Mouse (Mus musculus) limb, embryonic 11.5 days (tissue): ENCODE data around the gene Myh9. TPM values are rescaled to one million over a fixed set of nuclear protein-coding genes. Genes with fewer than 3 reads are reported as not detected.

Experiments used
- ATAC-seq: fragments of 200-750 bp; cut with Nextera tagmentation; 2 replicates; pipeline ENCODE4 v1.8.0; 2017; ENCODE audit warnings: low read depth; ENCODE audit not compliant: insufficient number of reproducible peaks, low FRiP score, low TSS enrichment
- DNase-seq: peaks from one replicate; pipeline ENCODE4 v3.0.0-alpha.2; 2015; ENCODE audit warnings: low spot score
- H3K27ac ChIP-seq: fragments of 300-500 bp; sonication (generic); replicated peaks from 2 replicates; pipeline ENCODE4 v1.5.1; 2014; ENCODE audit warnings: low read depth, mild to moderate bottlenecking, low read length
- H3K27me3 ChIP-seq: fragments of 300-500 bp; sonication (generic); 2 replicates; pipeline ENCODE4 v1.6.1; 2014; ENCODE audit warnings: mild to moderate bottlenecking, low read length, mixed read lengths; ENCODE audit not compliant: control insufficient read depth, insufficient read depth
- H3K36me3 ChIP-seq: fragments of 300-500 bp; sonication (generic); 2 replicates; pipeline ENCODE4 v1.6.1; 2014; ENCODE audit warnings: mild to moderate bottlenecking, low read length, moderate library complexity, mixed read lengths; ENCODE audit not compliant: control insufficient read depth, insufficient read depth
- H3K4me1 ChIP-seq: fragments of 300-500 bp; sonication (generic); 2 replicates; pipeline ENCODE4 v1.6.1; 2014; ENCODE audit warnings: low read length, mixed read lengths; ENCODE audit not compliant: control insufficient read depth, insufficient read depth
- H3K4me2 ChIP-seq: fragments of 300-500 bp; sonication (generic); 2 replicates; pipeline ENCODE4 v1.6.1; 2014; ENCODE audit warnings: low read depth, mild to moderate bottlenecking, moderate library complexity; ENCODE audit not compliant: severe bottlenecking
- H3K4me3 ChIP-seq: fragments of 300-500 bp; sonication (generic); 2 replicates; pipeline ENCODE4 v1.5.1; 2014; ENCODE audit warnings: low read depth, low read length
- H3K9ac ChIP-seq: fragments of 300-500 bp; sonication (generic); 2 replicates; pipeline ENCODE4 v1.6.1; 2014; ENCODE audit warnings: mild to moderate bottlenecking, low read length
- H3K9me3 ChIP-seq: fragments of 300-500 bp; sonication (generic); 2 replicates; pipeline ENCODE4 v1.6.1; 2016; ENCODE audit warnings: low read length; ENCODE audit not compliant: control insufficient read depth
- WGBS: fragments of 180-500 bp; shearing (Covaris S2); extraction: QIAGEN DNeasy Blood & Tissue Kit; methylation state at CpG from one replicate; pipeline ENCODE4 v1.1.7; 2014; 5-methylcytosine and 5-hydroxymethylcytosine counted together
- polyA plus RNA-seq: library from polyadenylated mRNA; unstranded; fragments of >200 nt; fragmentation: Nextera tagmentation; extraction: Ambion mirVana; gene quantifications from 2 replicates; pipeline ENCODE4 v1.2.1, GENCODE M21; 2014

Myh9 gene
- polyA plus RNA-seq, 1 experiment from 2014 or later: 33.2 TPM

- DNase-seq (no peak), ATAC-seq (no peak)
- 87% methylated on average over 4 of the region's 4 CpGs for WGBS
Measured at GRCm38 (mm10) chr15:77793094-77793493, 48.9 kb downstream of the Myh9 start.

DNA sequence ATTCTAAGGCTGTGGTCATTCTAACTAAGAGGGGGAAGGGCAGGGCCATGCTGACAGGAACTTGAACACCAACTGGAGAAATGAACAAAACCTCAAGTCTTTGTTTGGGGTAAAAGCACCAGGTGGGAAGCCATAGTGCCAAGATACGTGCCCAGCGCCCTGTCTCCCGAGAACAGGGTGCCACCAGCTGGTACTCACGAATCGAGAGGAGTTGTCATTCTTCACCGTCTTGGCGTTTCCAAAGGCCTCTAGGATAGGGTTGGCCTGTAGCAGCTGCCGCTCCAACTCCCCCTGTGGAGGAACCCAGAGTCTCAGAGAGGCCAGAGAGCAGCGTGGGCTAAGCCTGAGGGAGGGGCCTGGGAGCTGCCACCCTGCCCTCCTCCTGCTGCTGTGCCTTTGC is 49.9 kb downstream of the Myh9 start:
- WGBS: 92% methylated on average over 9 of the region's 9 CpGs
- Histone ChIP-seq H3K4me3 (no peak overlapping the region), H3K9me3 (no peaks in the 10 kb centered on the region), H3K4me2 (no peak overlapping the region), H3K27me3 (no peaks in the 10 kb centered on the region), H3K4me1 (no peaks in the 10 kb centered on the region), H3K36me3 (peaks cover 26% of the 10 kb centered on the region), H3K9ac (0 out of 2 replicates have a peak overlapping the region, but pooled peaks have one; percentile 18), H3K27ac (no peak overlapping the region)
- no peak for ATAC-seq
- no peak for DNase-seq

More at GRCm38 (mm10) chr15:77793094-77793493, 48.9 kb downstream of the Myh9 start:
- H3K27me3 ChIP-seq: no peaks in the 10 kb centered on the region
- H3K4me2 ChIP-seq: no peak overlapping the region
- no peak overlapping the region for H3K4me3 ChIP-seq
- H3K9ac ChIP-seq: no peak overlapping the region
- H3K36me3 ChIP-seq: peaks cover 22% of the 10 kb centered on the region
- peaks cover 4% of the 10 kb centered on the region for H3K4me1 ChIP-seq
- no peak overlapping the region for H3K27ac ChIP-seq
- H3K9me3 ChIP-seq: no peaks in the 10 kb centered on the region

DNA sequence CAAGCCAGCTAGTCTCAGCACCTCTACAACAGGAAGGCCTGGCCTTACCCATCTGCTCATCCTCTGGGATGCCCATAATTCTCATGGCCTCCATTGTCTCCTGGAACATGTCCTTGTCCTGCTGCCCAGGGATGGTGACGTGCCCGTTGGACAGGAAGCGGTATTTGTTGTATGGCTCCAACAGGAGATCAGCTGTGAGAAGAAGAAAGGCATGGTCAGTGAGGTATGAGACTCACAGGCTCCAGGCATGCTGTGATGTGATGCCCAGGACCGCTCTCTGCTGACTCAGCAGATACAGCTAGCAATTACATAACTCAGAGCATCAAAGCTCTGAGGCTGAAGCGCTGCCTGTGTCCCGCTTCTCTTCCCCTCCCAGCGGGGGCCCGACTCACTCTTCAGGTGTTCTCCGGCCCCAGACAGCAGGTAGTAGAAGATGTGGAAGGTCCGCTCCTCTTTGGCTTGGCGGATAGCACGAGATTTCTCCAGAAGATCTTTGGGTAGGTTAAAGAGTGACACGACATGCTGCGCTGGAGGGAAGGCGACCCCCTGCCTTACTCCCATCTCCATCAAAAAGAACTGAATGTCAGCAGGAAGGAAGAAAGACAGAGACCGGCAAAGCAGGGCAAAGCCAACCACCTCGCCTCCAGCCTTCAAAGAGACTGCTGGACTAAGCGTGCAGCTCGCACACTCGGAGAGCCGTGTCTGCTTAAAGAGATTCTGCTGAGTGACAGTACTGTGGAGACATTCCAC is 51.1 kb downstream of the Myh9 start:
- Histone ChIP-seq H3K36me3 (peaks cover 30% of the 10 kb centered on the region), H3K4me1 (no peaks in the 10 kb centered on the region), H3K27ac (no peak overlapping the region), H3K4me2 (no peak overlapping the region), H3K4me3 (no peak overlapping the region), H3K9ac (no peak overlapping the region), H3K9me3 (no peaks in the 10 kb centered on the region), H3K27me3 (no peaks in the 10 kb centered on the region)
- ATAC-seq (no peak), DNase-seq (no peak)
- 94% methylated on average over 21 of the region's 21 CpGs for WGBS

- Histone ChIP-seq H3K4me1 (no peaks in the 10 kb centered on the region), H3K4me3 (no peak overlapping the region), H3K9me3 (no peaks in the 10 kb centered on the region), H3K27ac (no peak overlapping the region), H3K9ac (no peak overlapping the region), H3K4me2 (no peak overlapping the region), H3K27me3 (no peaks in the 10 kb centered on the region), H3K36me3 (peaks cover 36% of the 10 kb centered on the region)
- no peak for DNase-seq
- no peak for ATAC-seq
- WGBS: 88% methylated on average over 3 of the region's 3 CpGs
Measured at GRCm38 (mm10) chr15:77789186-77789585, 52.8 kb downstream of the Myh9 start.

- no peaks in the 10 kb centered on the region for H3K4me1 ChIP-seq
- no peak for ATAC-seq
- H3K4me2 ChIP-seq: no peak overlapping the region
- WGBS: 86% methylated on average over 6 of the region's 6 CpGs
- no peak overlapping the region for H3K27ac ChIP-seq
- H3K9ac ChIP-seq: no peak overlapping the region
- no peaks in the 10 kb centered on the region for H3K27me3 ChIP-seq
- DNase-seq: no peak
- no peaks in the 10 kb centered on the region for H3K9me3 ChIP-seq
- H3K36me3 ChIP-seq: peaks cover 36% of the 10 kb centered on the region
- H3K4me3 ChIP-seq: no peak overlapping the region
Measured at GRCm38 (mm10) chr15:77788356-77788755, 53.6 kb downstream of the Myh9 start.

DNA sequence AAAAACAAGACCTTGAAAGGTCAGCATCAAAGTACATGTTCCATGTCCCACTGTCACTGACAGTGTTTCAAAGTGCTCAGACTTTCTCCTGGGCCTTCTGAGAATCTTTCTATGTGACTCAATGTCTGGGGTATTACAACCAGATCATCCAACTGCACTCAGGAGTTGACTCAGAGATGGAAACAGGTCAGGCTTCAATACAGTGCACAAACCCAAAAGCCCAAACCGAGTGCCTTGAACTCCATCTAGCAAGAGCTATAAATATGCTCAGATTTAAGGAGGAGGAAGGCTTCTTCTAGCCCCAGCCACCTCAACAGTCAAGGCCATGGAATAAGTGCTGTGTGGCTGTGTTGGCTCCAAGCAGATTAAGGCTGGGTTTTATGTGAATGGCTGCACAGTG is 56.2 kb downstream of the Myh9 start:
- WGBS: 91% methylated on average over 1 of the region's 1 CpGs
- Histone ChIP-seq H3K4me1 (no peaks in the 10 kb centered on the region), H3K36me3 (peaks cover 44% of the 10 kb centered on the region)

GRCm38 (mm10) chr15:77784039-77784824 is 57.7 kb downstream of the Myh9 start:
- Histone ChIP-seq H3K27ac (no peak overlapping the region), H3K36me3 (peaks cover 47% of the 10 kb centered on the region), H3K4me2 (no peak overlapping the region), H3K9ac (no peak overlapping the region), H3K4me1 (no peaks in the 10 kb centered on the region), H3K4me3 (no peak overlapping the region), H3K9me3 (no peaks in the 10 kb centered on the region), H3K27me3 (no peaks in the 10 kb centered on the region)
- DNase-seq: no peak
- no peak for ATAC-seq
- 86% methylated on average over 22 of the region's 22 CpGs for WGBS

More for the DNA sequence above, 56.2 kb downstream of the Myh9 start:
- Histone ChIP-seq H3K4me3 (no peak overlapping the region), H3K27ac (no peak overlapping the region), H3K9ac (no peak overlapping the region), H3K27me3 (no peaks in the 10 kb centered on the region), H3K9me3 (no peaks in the 10 kb centered on the region), H3K4me2 (no peak overlapping the region)
- DNase-seq (no peak), ATAC-seq (no peak)

DNA sequence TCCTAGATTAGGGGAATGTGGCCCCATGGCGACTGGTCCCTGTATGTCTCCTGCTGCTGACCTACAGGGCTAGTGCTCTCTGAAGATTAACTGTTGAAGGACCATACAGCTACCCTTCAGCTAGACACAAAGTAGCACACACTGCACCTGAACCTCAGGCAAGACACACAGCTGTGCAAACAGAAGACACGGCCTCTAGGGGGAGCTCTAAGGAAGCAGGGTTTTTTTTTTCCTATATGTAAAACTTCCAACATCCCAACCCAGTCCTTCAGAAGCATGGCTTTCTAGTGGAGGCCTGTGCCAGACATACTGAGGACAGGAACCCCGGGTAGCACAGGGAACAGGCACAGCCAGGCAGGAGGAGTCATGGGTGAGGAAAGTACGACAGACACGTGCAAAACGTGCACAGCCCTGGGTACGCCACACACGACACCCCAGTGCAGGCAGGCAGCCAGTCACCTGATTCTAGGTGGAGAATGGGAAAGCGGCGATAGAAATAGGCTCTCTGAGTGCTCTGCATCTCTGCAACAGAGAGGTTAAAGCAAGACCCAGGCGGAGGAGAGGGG is 59.4 kb downstream of the Myh9 start:
- no peak overlapping the region for H3K9ac ChIP-seq
- ATAC-seq: no peak
- peaks cover 41% of the 10 kb centered on the region for H3K36me3 ChIP-seq
- 87% methylated on average over 11 of the region's 11 CpGs for WGBS
- H3K27ac ChIP-seq: no peak overlapping the region
- H3K4me1 ChIP-seq: no peaks in the 10 kb centered on the region
- H3K4me2 ChIP-seq: no peak overlapping the region
- peak; percentile 47 for DNase-seq
- H3K27me3 ChIP-seq: no peaks in the 10 kb centered on the region
- no peak overlapping the region for H3K4me3 ChIP-seq
- no peaks in the 10 kb centered on the region for H3K9me3 ChIP-seq
